Mouse (Mus musculus): Measurements from ENCODE around the gene Cldn5. TPM values are rescaled to one million over a fixed set of nuclear protein-coding genes. Genes with fewer than 3 reads are reported as not detected.

Cldn5 gene
- total and polyA plus RNA-seq, 2 experiments, result 8.3 to 11.8 TPM

DNA sequence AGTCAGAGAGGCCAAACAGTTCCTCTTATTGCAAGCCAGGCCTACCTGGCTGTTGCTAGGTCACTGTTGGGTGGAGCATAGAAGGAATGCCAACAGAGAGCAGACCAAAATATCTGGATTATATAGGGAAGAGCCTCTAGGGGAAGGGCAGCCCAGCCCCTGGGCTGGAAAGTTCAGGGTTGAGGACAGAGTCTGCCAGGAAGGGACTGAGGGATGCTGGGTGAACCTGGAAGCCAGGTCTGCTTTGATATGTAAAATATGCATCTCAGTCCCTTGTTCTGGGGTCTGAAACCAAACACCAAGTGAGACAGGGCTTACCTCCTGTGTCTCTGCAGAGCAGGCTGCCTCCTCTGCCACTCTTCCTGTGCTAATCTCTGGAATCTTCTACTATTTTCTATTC, 38.3 kb upstream of the Cldn5 start:
- Histone ChIP-seq H3K36me3 (ENCODE audit: control insufficient read depth, insufficient read depth, low read length) (no peaks in the 10 kb centered on the region), H3K9ac (ENCODE audit: low read depth, low read length) (no peak overlapping the region), H3K4me3 (ENCODE audit: insufficient read depth, low read depth, low read length) (no peak overlapping the region), H3K27ac (replicated peaks; ENCODE audit: insufficient read depth, low read depth, low read length) (no peak overlapping the region), H3K27me3 (ENCODE audit: control insufficient read depth, insufficient read depth, low read length) (no peaks in the 10 kb centered on the region), H3K79me2 (ENCODE audit: control insufficient read depth, insufficient read depth, low read length) (no peaks in the 10 kb centered on the region), H3K4me1 (ENCODE audit: control insufficient read depth, insufficient read depth, low read length) (no peaks in the 10 kb centered on the region)
- DNase-seq (ENCODE audit: extremely low read depth, low read depth, low spot score), result no peak
- TF ChIP-seq CTCF (IDR thresholded peaks at IDR 0.05; ENCODE audit: low read depth, low read length) (no peak), POLR2A (IDR thresholded peaks at IDR 0.05; ENCODE audit: extremely low read depth, insufficient read depth, low read length) (no peak)

- no peaks in the 10 kb centered on the region for H3K36me3 ChIP-seq (ENCODE audit: control insufficient read depth, insufficient read depth, low read length)
- H3K4me1 ChIP-seq (ENCODE audit: control insufficient read depth, insufficient read depth, low read length), result no peaks in the 10 kb centered on the region
- TF ChIP-seq CTCF (IDR thresholded peaks at IDR 0.05; ENCODE audit: low read depth, low read length), result no peak
- no peak overlapping the region for H3K9ac ChIP-seq (ENCODE audit: low read depth, low read length)
- H3K27me3 ChIP-seq (ENCODE audit: control insufficient read depth, insufficient read depth, low read length), result no peaks in the 10 kb centered on the region
- H3K79me2 ChIP-seq (ENCODE audit: control insufficient read depth, insufficient read depth, low read length), result no peaks in the 10 kb centered on the region
- 89% methylated on average over 20 of the region's 20 CpGs for WGBS
- DNase-seq (ENCODE audit: extremely low read depth, low read depth, low spot score), result no peak
- H3K4me3 ChIP-seq (ENCODE audit: insufficient read depth, low read depth, low read length), result no peak overlapping the region
- H3K27ac ChIP-seq (replicated peaks; ENCODE audit: insufficient read depth, low read depth, low read length), result no peak overlapping the region
Observed at GRCm38 (mm10) chr16:18746268-18747122, 30.2 kb upstream of the Cldn5 start.

- Histone ChIP-seq H3K79me2 (ENCODE audit: control insufficient read depth, insufficient read depth, low read length) (no peaks in the 10 kb centered on the region), H3K27ac (replicated peaks; ENCODE audit: insufficient read depth, low read depth, low read length) (no peak overlapping the region), H3K27me3 (ENCODE audit: control insufficient read depth, insufficient read depth, low read length) (no peaks in the 10 kb centered on the region), H3K36me3 (ENCODE audit: control insufficient read depth, insufficient read depth, low read length) (no peaks in the 10 kb centered on the region), H3K4me1 (ENCODE audit: control insufficient read depth, insufficient read depth, low read length) (no peaks in the 10 kb centered on the region), H3K4me3 (ENCODE audit: insufficient read depth, low read depth, low read length) (no peak overlapping the region), H3K9ac (ENCODE audit: low read depth, low read length) (no peak overlapping the region)
- DNase-seq (ENCODE audit: extremely low read depth, low read depth, low spot score), result no peak
- 74% methylated on average over 11 of the region's 11 CpGs for WGBS
- no peak for TF ChIP-seq POLR2A (IDR thresholded peaks at IDR 0.05; ENCODE audit: extremely low read depth, insufficient read depth, low read length)
- TF ChIP-seq CTCF (IDR thresholded peaks at IDR 0.05; ENCODE audit: low read depth, low read length), result no peak
Observed at GRCm38 (mm10) chr16:18751101-18751500, 25.5 kb upstream of the Cldn5 start.

DNA sequence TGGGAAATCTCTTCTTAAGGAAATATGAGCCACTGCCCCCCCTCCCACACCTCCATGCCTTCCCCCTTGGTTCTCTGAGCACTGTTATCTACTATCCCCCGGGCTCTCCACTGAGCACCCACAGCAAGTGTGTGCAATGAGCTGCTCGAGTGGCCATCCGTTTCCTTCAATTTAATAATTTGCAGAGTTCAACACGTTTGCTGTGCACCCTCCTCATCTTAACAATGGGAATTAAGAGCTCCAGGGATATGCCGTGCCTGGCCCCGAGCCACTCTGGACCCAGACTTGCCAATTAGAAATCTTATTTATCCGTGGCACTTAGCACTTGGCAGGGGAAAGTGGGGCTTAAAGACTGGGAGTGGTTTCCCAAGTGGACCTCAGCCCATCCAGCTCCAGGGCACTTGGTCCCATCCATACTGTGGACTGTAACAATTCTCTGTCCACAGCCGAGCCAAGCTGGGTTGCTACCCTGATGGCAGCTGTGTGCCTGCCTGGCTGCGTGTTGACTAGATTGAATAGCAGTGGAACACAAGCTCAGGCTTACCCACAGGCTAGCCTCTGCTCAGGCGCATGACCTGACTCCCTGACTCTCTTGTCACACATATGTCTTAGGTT, 24.7 kb upstream of the Cldn5 start:
- Histone ChIP-seq H3K27me3 (ENCODE audit: control insufficient read depth, insufficient read depth, low read length) (no peaks in the 10 kb centered on the region), H3K4me1 (ENCODE audit: control insufficient read depth, insufficient read depth, low read length) (no peaks in the 10 kb centered on the region), H3K79me2 (ENCODE audit: control insufficient read depth, insufficient read depth, low read length) (no peaks in the 10 kb centered on the region), H3K36me3 (ENCODE audit: control insufficient read depth, insufficient read depth, low read length) (no peaks in the 10 kb centered on the region), H3K27ac (replicated peaks; ENCODE audit: insufficient read depth, low read depth, low read length) (no peak overlapping the region), H3K9ac (ENCODE audit: low read depth, low read length) (no peak overlapping the region), H3K4me3 (ENCODE audit: insufficient read depth, low read depth, low read length) (no peak overlapping the region)
- 69% methylated on average over 10 of the region's 10 CpGs for WGBS
- TF ChIP-seq POLR2A (IDR thresholded peaks at IDR 0.05; ENCODE audit: extremely low read depth, insufficient read depth, low read length) (no peak), CTCF (IDR thresholded peaks at IDR 0.05; ENCODE audit: low read depth, low read length) (no peak)
- DNase-seq (ENCODE audit: extremely low read depth, low read depth, low spot score), result no peak

- Histone ChIP-seq H3K4me1 (ENCODE audit: control insufficient read depth, insufficient read depth, low read length) (peaks cover 2% of the 10 kb centered on the region; the same call in 1 of the 2 replicates), H3K79me2 (ENCODE audit: control insufficient read depth, insufficient read depth, low read length) (no peaks in the 10 kb centered on the region), H3K27me3 (ENCODE audit: control insufficient read depth, insufficient read depth, low read length) (no peaks in the 10 kb centered on the region), H3K4me3 (ENCODE audit: insufficient read depth, low read depth, low read length) (no peak overlapping the region), H3K36me3 (ENCODE audit: control insufficient read depth, insufficient read depth, low read length) (no peaks in the 10 kb centered on the region), H3K9ac (ENCODE audit: low read depth, low read length) (no peak overlapping the region), H3K27ac (replicated peaks; ENCODE audit: insufficient read depth, low read depth, low read length) (no peak overlapping the region)
- TF ChIP-seq CTCF (IDR thresholded peaks at IDR 0.05; ENCODE audit: low read depth, low read length) (no peak), POLR2A (IDR thresholded peaks at IDR 0.05; ENCODE audit: extremely low read depth, insufficient read depth, low read length) (no peak)
- DNase-seq (ENCODE audit: extremely low read depth, low read depth, low spot score), result no peak
- WGBS, result 86% methylated on average over 4 of the region's 4 CpGs
Observed at GRCm38 (mm10) chr16:18761734-18762133, 14.9 kb upstream of the Cldn5 start.

GRCm38 (mm10) chr16:18762960-18763359, 13.7 kb upstream of the Cldn5 start:
- Histone ChIP-seq H3K27ac (replicated peaks; ENCODE audit: insufficient read depth, low read depth, low read length) (no peak overlapping the region), H3K27me3 (ENCODE audit: control insufficient read depth, insufficient read depth, low read length) (no peaks in the 10 kb centered on the region), H3K4me1 (ENCODE audit: control insufficient read depth, insufficient read depth, low read length) (peaks cover 2% of the 10 kb centered on the region; the same call in 1 of the 2 replicates), H3K36me3 (ENCODE audit: control insufficient read depth, insufficient read depth, low read length) (no peaks in the 10 kb centered on the region), H3K9ac (ENCODE audit: low read depth, low read length) (no peak overlapping the region), H3K79me2 (ENCODE audit: control insufficient read depth, insufficient read depth, low read length) (no peaks in the 10 kb centered on the region), H3K4me3 (ENCODE audit: insufficient read depth, low read depth, low read length) (no peak overlapping the region)
- TF ChIP-seq CTCF (IDR thresholded peaks at IDR 0.05; ENCODE audit: low read depth, low read length) (no peak), POLR2A (IDR thresholded peaks at IDR 0.05; ENCODE audit: extremely low read depth, insufficient read depth, low read length) (no peak)
- 85% methylated on average over 3 of the region's 3 CpGs for WGBS
- no peak for DNase-seq (ENCODE audit: extremely low read depth, low read depth, low spot score)
